26 mouse cellular contexts compared by ENCODE assay signal in the genomic region with DNA sequence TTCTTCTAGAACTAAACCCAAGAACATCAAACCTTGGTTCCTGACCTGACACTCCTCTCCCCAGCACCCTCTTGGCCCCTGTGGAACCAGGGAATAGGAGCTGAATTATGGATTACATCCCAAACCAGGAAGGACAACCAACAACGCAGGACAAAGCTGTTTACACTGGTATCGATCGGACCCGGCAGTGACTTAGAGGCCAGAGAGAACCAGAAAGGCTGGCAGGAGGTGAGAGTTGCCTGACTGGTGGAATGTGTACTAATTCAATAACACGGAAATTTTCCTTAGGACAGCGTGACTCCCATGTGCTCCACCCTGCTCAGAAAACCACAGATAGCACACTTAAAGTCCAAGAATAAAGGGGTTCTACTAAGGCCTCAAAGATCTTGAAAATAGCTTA. TPM values are rescaled to one million over a fixed set of nuclear protein-coding genes. Genes with fewer than 3 reads are reported as not detected.
DNase-seq lines count a peak whose midpoint lies in the region; ATAC-seq lines count a peak whose summit lies in the region.
"Had no signal": no experiment of that assay in that cellular context is flagged by ENCODE, and none has a peak within 500 bp of the region (broad histone marks: within the 10 kb centered on the region; RNA-seq: fewer than 3 reads in every experiment).

No protein-coding gene starts in this region.

- H3K27ac ChIP-seq in hindbrain, embryonic 12.5 days = no peak overlapping the region
- no peak overlapping the region for H3K27ac ChIP-seq in hindbrain, embryonic 16.5 days (ENCODE audit: low read depth, low read length)
- H3K27ac ChIP-seq in midbrain, embryonic 10.5 days (replicated peaks) = peak overlapping the region; percentile 80
- H3K27ac ChIP-seq in midbrain, embryonic 14.5 days (replicated peaks; ENCODE audit: low read depth, low read length) = no peak overlapping the region
- H3K27ac ChIP-seq in midbrain, embryonic 13.5 days = 0 out of 2 replicates have a peak overlapping the region, but pooled peaks have one; percentile 61
- H3K27ac ChIP-seq in midbrain, embryonic 15.5 days = peak overlapping the region; percentile 1; the same call in 1 of the 2 replicates
- H3K27ac ChIP-seq: embryonic facial prominence, embryonic 12.5 days; embryonic facial prominence, embryonic 15.5 days; heart, adult 2 months; heart, embryonic 10.5 days; heart, embryonic 13.5 days; hindbrain, embryonic 13.5 days had no signal

- DNase-seq in midbrain, embryonic 10.5 days (ENCODE audit: low spot score) = no peak
- DNase-seq in midbrain, embryonic 14.5 days = no peak
- no peak for DNase-seq in spleen, postnatal 36 days (ENCODE audit: low spot score in 2 of 2)
- DNase-seq in thymus, postnatal 0 days (ENCODE audit: low spot score) = no peak
- DNase-seq: adrenal gland, adult 2 months; adrenal gland, postnatal 14 days; cerebellum, adult 11 months; cerebellum, adult 2 months; cerebellum, adult 9-11 months; cerebellum, postnatal 25 days; gastrocnemius, postnatal 10 days; gastrocnemius, postnatal 36 days; heart, adult 2 months; heart, postnatal 14 days; heart, postnatal 4 days had no signal

- no peaks in the 10 kb centered on the region for H3K36me3 ChIP-seq in hindbrain, embryonic 12.5 days
- no peaks in the 10 kb centered on the region for H3K36me3 ChIP-seq in hindbrain, embryonic 16.5 days (ENCODE audit: control insufficient read depth, insufficient read depth, low read length)
- no peaks in the 10 kb centered on the region for H3K36me3 ChIP-seq in midbrain, embryonic 10.5 days
- H3K36me3 ChIP-seq in midbrain, embryonic 14.5 days (ENCODE audit: control insufficient read depth, insufficient read depth, low read length) = no peaks in the 10 kb centered on the region
- no peaks in the 10 kb centered on the region for H3K36me3 ChIP-seq in midbrain, embryonic 13.5 days
- H3K36me3 ChIP-seq in midbrain, embryonic 15.5 days (replicated peaks) = no peaks in the 10 kb centered on the region
- H3K36me3 ChIP-seq: embryonic facial prominence, embryonic 12.5 days; embryonic facial prominence, embryonic 15.5 days; heart, embryonic 10.5 days; heart, embryonic 13.5 days; hindbrain, embryonic 13.5 days had no signal

- H3K4me2 ChIP-seq in hindbrain, embryonic 12.5 days (replicated peaks) = no peak overlapping the region
- no peak overlapping the region for H3K4me2 ChIP-seq in hindbrain, embryonic 16.5 days (ENCODE audit: low read length)
- H3K4me2 ChIP-seq in midbrain, embryonic 14.5 days (ENCODE audit: low read length) = no peak overlapping the region
- no peak overlapping the region for H3K4me2 ChIP-seq in midbrain, embryonic 13.5 days (replicated peaks)
- H3K4me2 ChIP-seq in midbrain, embryonic 15.5 days = no peak overlapping the region
- H3K4me2 ChIP-seq: embryonic facial prominence, embryonic 12.5 days; embryonic facial prominence, embryonic 15.5 days; forebrain, embryonic 13.5 days; heart, embryonic 13.5 days; hindbrain, embryonic 13.5 days had no signal

- ATAC-seq in hindbrain, embryonic 12.5 days (ENCODE audit: low FRiP score) = 0 out of 2 replicates have a peak, but pooled peaks have one; percentile 33
- no peak for ATAC-seq in hindbrain, embryonic 16.5 days
- ATAC-seq in midbrain, embryonic 14.5 days (ENCODE audit: low FRiP score, low TSS enrichment) = no peak
- no peak for ATAC-seq in midbrain, embryonic 13.5 days
- 0 out of 2 replicates have a peak, but pooled peaks have one; percentile 16 for ATAC-seq in midbrain, embryonic 15.5 days (replicated peaks)
- ATAC-seq: CD4-positive, CD25-positive, alpha-beta regulatory T cell, adult 4 months had no signal

- WGBS in hindbrain, embryonic 12.5 days = 79% methylated on average over 6 of the region's 6 CpGs
- 72% methylated on average over 6 of the region's 6 CpGs for WGBS in hindbrain, embryonic 16.5 days
- 80% methylated on average over 6 of the region's 6 CpGs for WGBS in midbrain, embryonic 10.5 days
- 77% methylated on average over 6 of the region's 6 CpGs for WGBS in midbrain, embryonic 14.5 days
- WGBS in midbrain, embryonic 13.5 days = 79% methylated on average over 6 of the region's 6 CpGs
- WGBS in midbrain, embryonic 15.5 days = 71% methylated on average over 6 of the region's 6 CpGs

- H3K27me3 ChIP-seq in hindbrain, embryonic 12.5 days = no peaks in the 10 kb centered on the region
- no peaks in the 10 kb centered on the region for H3K27me3 ChIP-seq in hindbrain, embryonic 16.5 days (replicated peaks; ENCODE audit: control insufficient read depth, insufficient read depth, low read length)
- H3K27me3 ChIP-seq in midbrain, embryonic 10.5 days (ENCODE audit: low read depth, poor library complexity, severe bottlenecking) = no peaks in the 10 kb centered on the region
- H3K27me3 ChIP-seq in midbrain, embryonic 14.5 days (ENCODE audit: control insufficient read depth, insufficient read depth, low read length) = no peaks in the 10 kb centered on the region
- H3K27me3 ChIP-seq in midbrain, embryonic 13.5 days = peaks cover 2% of the 10 kb centered on the region
- H3K27me3 ChIP-seq in midbrain, embryonic 15.5 days (replicated peaks) = no peaks in the 10 kb centered on the region
- H3K27me3 ChIP-seq: embryonic facial prominence, embryonic 12.5 days; embryonic facial prominence, embryonic 15.5 days; forebrain, embryonic 13.5 days; heart, embryonic 13.5 days; hindbrain, embryonic 13.5 days had no signal

- H3K4me1 ChIP-seq in hindbrain, embryonic 12.5 days = peaks cover 13% of the 10 kb centered on the region
- H3K4me1 ChIP-seq in hindbrain, embryonic 16.5 days (ENCODE audit: control insufficient read depth, insufficient read depth, low read depth, low read length) = peaks cover 8% of the 10 kb centered on the region
- H3K4me1 ChIP-seq in midbrain, embryonic 10.5 days = peaks cover 35% of the 10 kb centered on the region
- peaks cover 11% of the 10 kb centered on the region for H3K4me1 ChIP-seq in midbrain, embryonic 14.5 days (ENCODE audit: control insufficient read depth, insufficient read depth, low read length)
- peaks cover 19% of the 10 kb centered on the region for H3K4me1 ChIP-seq in midbrain, embryonic 13.5 days (replicated peaks)
- H3K4me1 ChIP-seq in midbrain, embryonic 15.5 days = peaks cover 13% of the 10 kb centered on the region
- H3K4me1 ChIP-seq: embryonic facial prominence, embryonic 12.5 days; embryonic facial prominence, embryonic 15.5 days; heart, embryonic 10.5 days; heart, embryonic 13.5 days had no signal

- no peak overlapping the region for H3K4me3 ChIP-seq in hindbrain, embryonic 12.5 days
- H3K4me3 ChIP-seq in hindbrain, embryonic 16.5 days (ENCODE audit: low read length) = no peak overlapping the region
- peak overlapping the region; percentile 2; the same call in 1 of the 2 replicates for H3K4me3 ChIP-seq in midbrain, embryonic 10.5 days
- no peak overlapping the region for H3K4me3 ChIP-seq in midbrain, embryonic 14.5 days (replicated peaks; ENCODE audit: low read depth, low read length)
- H3K4me3 ChIP-seq in midbrain, embryonic 13.5 days (replicated peaks) = no peak overlapping the region
- no peak overlapping the region for H3K4me3 ChIP-seq in midbrain, embryonic 15.5 days
- H3K4me3 ChIP-seq: embryonic facial prominence, embryonic 12.5 days; embryonic facial prominence, embryonic 15.5 days; forebrain, embryonic 13.5 days; heart, adult 2 months; heart, embryonic 10.5 days; heart, embryonic 13.5 days; hindbrain, embryonic 13.5 days had no signal

- no peak overlapping the region for H3K9ac ChIP-seq in hindbrain, embryonic 12.5 days
- H3K9ac ChIP-seq in hindbrain, embryonic 16.5 days (ENCODE audit: low read depth, low read length) = no peak overlapping the region
- H3K9ac ChIP-seq in midbrain, embryonic 14.5 days (replicated peaks; ENCODE audit: low read length) = no peak overlapping the region
- no peak overlapping the region for H3K9ac ChIP-seq in midbrain, embryonic 13.5 days (replicated peaks)
- no peak overlapping the region for H3K9ac ChIP-seq in midbrain, embryonic 15.5 days
- H3K9ac ChIP-seq: embryonic facial prominence, embryonic 12.5 days; embryonic facial prominence, embryonic 15.5 days; forebrain, embryonic 13.5 days; heart, embryonic 13.5 days; hindbrain, embryonic 13.5 days had no signal

- no peaks in the 10 kb centered on the region; the same call in 1 of the 2 replicates for H3K9me3 ChIP-seq in hindbrain, embryonic 12.5 days (replicated peaks)
- H3K9me3 ChIP-seq in hindbrain, embryonic 16.5 days (ENCODE audit: control insufficient read depth, low read length) = peaks cover 3% of the 10 kb centered on the region; the same call in 1 of the 2 replicates
- H3K9me3 ChIP-seq in midbrain, embryonic 10.5 days (replicated peaks) = 0 out of 2 replicates have a peak, but pooled peaks cover 10% of the 10 kb centered on the region
- 0 out of 2 replicates have a peak, but pooled peaks cover 3% of the 10 kb centered on the region for H3K9me3 ChIP-seq in midbrain, embryonic 14.5 days (ENCODE audit: control insufficient read depth, low read length)
- no peaks in the 10 kb centered on the region; the same call in 1 of the 2 replicates for H3K9me3 ChIP-seq in midbrain, embryonic 13.5 days
- H3K9me3 ChIP-seq in midbrain, embryonic 15.5 days = no peaks in the 10 kb centered on the region
- H3K9me3 ChIP-seq: embryonic facial prominence, embryonic 15.5 days; forebrain, embryonic 13.5 days; heart, embryonic 10.5 days; heart, embryonic 13.5 days had no signal

RNA-seq across cellular contexts. Expression of a gene that starts 35.4 kb away (rescaled TPM):
- 22.4 and 24.7 TPM in 2 replicates for polyA plus RNA-seq in hindbrain, embryonic 12.5 days (2016; fragmentation: Nextera tagmentation; extraction: Ambion mirVana)
- 9.2 and 12.2 TPM in 2 replicates for polyA plus RNA-seq in hindbrain, embryonic 16.5 days (2015; fragmentation: Nextera tagmentation; extraction: Ambion mirVana)
- 5.3 and 9.5 TPM in 2 replicates for polyA plus RNA-seq in midbrain, embryonic 10.5 days (2016; fragmentation: Nextera tagmentation; extraction: Ambion mirVana)
- polyA plus RNA-seq in midbrain, embryonic 14.5 days (2014; fragmentation: Nextera tagmentation; extraction: Ambion mirVana) = 14.7 and 14.9 TPM in 2 replicates
- polyA plus RNA-seq in midbrain, embryonic 13.5 days (2015; fragmentation: Nextera tagmentation; extraction: Ambion mirVana) = 20.5 and 21.2 TPM in 2 replicates
- polyA plus RNA-seq in midbrain, embryonic 15.5 days (2015; fragmentation: Nextera tagmentation; extraction: Ambion mirVana) = 17.1 TPM in 2 replicates
- 3.6 and 3.8 TPM in 2 replicates for polyA plus RNA-seq in thymus, postnatal 0 days (2015; fragmentation: Nextera tagmentation; extraction: Ambion mirVana)

Comparison
In these comparisons a context has a peak if more than half of its experiments do, and no peak if none do; other contexts are left out.
1. ATAC-seq: peak in hindbrain, embryonic 12.5 days (single experiment) and midbrain, embryonic 15.5 days (single experiment); none in hindbrain, embryonic 16.5 days (single experiment), midbrain, embryonic 14.5 days (single experiment) and midbrain, embryonic 13.5 days (single experiment).
2. H3K27ac ChIP-seq: peak in midbrain, embryonic 10.5 days (single experiment), midbrain, embryonic 13.5 days (single experiment) and midbrain, embryonic 15.5 days (single experiment); none in hindbrain, embryonic 12.5 days (single experiment), hindbrain, embryonic 16.5 days (single experiment) and midbrain, embryonic 14.5 days (single experiment).